Mouse (Mus musculus) testis, postnatal 10 days (tissue): ENCODE results near the gene Htra2.
A peak's percentile ranks its signal among the peaks of the same experiment; 100 is the strongest.

Source experiments
- DNase-seq: peaks from one replicate; pipeline ENCODE4 v3.0.0; 2021; ENCODE audit warnings: low spot score

Gene Htra2

GRCm38 (mm10) chr6:83069488-83070246 is 14.6 kb upstream of the Htra2 start:
- DNase-seq = no peak

- no peak for DNase-seq
Measured at GRCm38 (mm10) chr6:83068706-83069487, 13.8 kb upstream of the Htra2 start.

- DNase-seq = no peak
Measured at GRCm38 (mm10) chr6:83068221-83068620, 13.1 kb upstream of the Htra2 start.

GRCm38 (mm10) chr6:83066441-83066840 is 11.4 kb upstream of the Htra2 start:
- no peak for DNase-seq

- no peak for DNase-seq
Measured at GRCm38 (mm10) chr6:83065995-83066394, 10.9 kb upstream of the Htra2 start.

GRCm38 (mm10) chr6:83058725-83059124 is 3.7 kb upstream of the Htra2 start:
- DNase-seq = no peak

GRCm38 (mm10) chr6:83057790-83058189 is 2.7 kb upstream of the Htra2 start, which contains the start of gene Dqx1:
Gene Dqx1 (plus strand): TSS chr6:83057844.
- no peak for DNase-seq

GRCm38 (mm10) chr6:83054074-83054851 is 810 bp downstream of the Htra2 start, which contains the start of gene Aup1:
Gene Aup1 (plus strand): TSS chr6:83054521.
- DNase-seq = peak; percentile 98

- no peak for DNase-seq
Measured at GRCm38 (mm10) chr6:83053136-83053960, 1.7 kb downstream of the Htra2 start.

- DNase-seq = no peak
Measured at GRCm38 (mm10) chr6:83049367-83049766, 5.7 kb downstream of the Htra2 start.

- DNase-seq = no peak
Measured at GRCm38 (mm10) chr6:83044742-83045141, 10.3 kb downstream of the Htra2 start.

GRCm38 (mm10) chr6:83043993-83044392 is 11.1 kb downstream of the Htra2 start:
- no peak for DNase-seq

- no peak for DNase-seq
Measured at GRCm38 (mm10) chr6:83043561-83043960, 11.5 kb downstream of the Htra2 start.

- no peak for DNase-seq
Measured at GRCm38 (mm10) chr6:83040601-83041000, 14.5 kb downstream of the Htra2 start.

- peak; percentile 96 for DNase-seq
Measured at GRCm38 (mm10) chr6:83038496-83039012, 16.5 kb downstream of the Htra2 start.

- DNase-seq = no peak
Measured at GRCm38 (mm10) chr6:83037188-83037587, 17.9 kb downstream of the Htra2 start.

- no peak for DNase-seq
Measured at GRCm38 (mm10) chr6:83034463-83035055, 20.5 kb downstream of the Htra2 start.

- peak; percentile 82 for DNase-seq
Measured at GRCm38 (mm10) chr6:83033249-83034185, 21.6 kb downstream of the Htra2 start, which contains the start of the genes Dok1 and Loxl3. Gene Dok1 (minus strand): TSS chr6:83033471. Gene Loxl3 (plus strand): TSS chr6:83034173.

- DNase-seq = peak; percentile 63
Measured at GRCm38 (mm10) chr6:83032769-83033191, 22.3 kb downstream of the Htra2 start.
